Mouse (Mus musculus): ENCODE measurements around the gene Tep1. TPM values are rescaled to one million over a fixed set of nuclear protein-coding genes. Genes with fewer than 3 reads are reported as not detected.

Gene Tep1
- polyA plus RNA-seq, 1 experiment from 2014 or later = 6.2 TPM

Other genes starting within 250 kb of the Tep1 start
- not detected in 2 replicates for gene Olfr745, start 231.2 kb downstream of the Tep1 start, polyA plus RNA-seq (2016; fragmentation: Nextera tagmentation; extraction: Ambion mirVana)
- gene Olfr746, start 223.5 kb downstream of the Tep1 start, polyA plus RNA-seq (2016; fragmentation: Nextera tagmentation; extraction: Ambion mirVana) = not detected in 2 replicates
- gene Olfr747, start 177.4 kb downstream of the Tep1 start, polyA plus RNA-seq (2016; fragmentation: Nextera tagmentation; extraction: Ambion mirVana) = not detected in 2 replicates
- gene Olfr748, start 163.2 kb downstream of the Tep1 start, polyA plus RNA-seq (2016; fragmentation: Nextera tagmentation; extraction: Ambion mirVana) = not detected in 2 replicates
- not detected in 2 replicates for gene Olfr749, start 125.5 kb downstream of the Tep1 start, polyA plus RNA-seq (2016; fragmentation: Nextera tagmentation; extraction: Ambion mirVana)
- 59.8 and 64.1 TPM in 2 replicates for gene Ttc5, start 85.0 kb downstream of the Tep1 start, polyA plus RNA-seq (2016; fragmentation: Nextera tagmentation; extraction: Ambion mirVana)
- not detected in 2 replicates for gene Ccnb1ip1, start 62.8 kb downstream of the Tep1 start, polyA plus RNA-seq (2016; fragmentation: Nextera tagmentation; extraction: Ambion mirVana)
- 46.1 and 50.0 TPM in 2 replicates for gene Parp2, start 62.7 kb downstream of the Tep1 start, polyA plus RNA-seq (2016; fragmentation: Nextera tagmentation; extraction: Ambion mirVana)
- 0.19 TPM in 1 of 2 replicates, not detected in the other for gene Klhl33, start 26.9 kb upstream of the Tep1 start, polyA plus RNA-seq (2016; fragmentation: Nextera tagmentation; extraction: Ambion mirVana)
- 132 and 145 TPM in 2 replicates for gene Osgep, start 54.3 kb upstream of the Tep1 start, polyA plus RNA-seq (2016; fragmentation: Nextera tagmentation; extraction: Ambion mirVana)
- gene Apex1, start 54.4 kb upstream of the Tep1 start, polyA plus RNA-seq (2016; fragmentation: Nextera tagmentation; extraction: Ambion mirVana) = 220 and 306 TPM in 2 replicates
- gene Pip4p1, start 60.3 kb upstream of the Tep1 start, polyA plus RNA-seq (2016; fragmentation: Nextera tagmentation; extraction: Ambion mirVana) = 36.1 and 44.7 TPM in 2 replicates
- 44.3 and 63.0 TPM in 2 replicates for gene Pnp, start 60.5 kb upstream of the Tep1 start, polyA plus RNA-seq (2016; fragmentation: Nextera tagmentation; extraction: Ambion mirVana)
- gene Gm49342, start 74.0 kb upstream of the Tep1 start, polyA plus RNA-seq (2016; fragmentation: Nextera tagmentation; extraction: Ambion mirVana) = not detected in 2 replicates
- 0.34 TPM in 1 of 2 replicates, not detected in the other for gene Pnp2, start 85.4 kb upstream of the Tep1 start, polyA plus RNA-seq (2016; fragmentation: Nextera tagmentation; extraction: Ambion mirVana)
- gene Rnase10, start 137.2 kb upstream of the Tep1 start, polyA plus RNA-seq (2016; fragmentation: Nextera tagmentation; extraction: Ambion mirVana) = 0.11 and 0.31 TPM in 2 replicates
- gene Rnase9, start 171.3 kb upstream of the Tep1 start, polyA plus RNA-seq (2016; fragmentation: Nextera tagmentation; extraction: Ambion mirVana) = not detected in 2 replicates
- not detected in 2 replicates for gene Rnase11, start 179.6 kb upstream of the Tep1 start, polyA plus RNA-seq (2016; fragmentation: Nextera tagmentation; extraction: Ambion mirVana)
- 0.28 and 0.53 TPM in 2 replicates for gene Rnase12, start 187.1 kb upstream of the Tep1 start, polyA plus RNA-seq (2016; fragmentation: Nextera tagmentation; extraction: Ambion mirVana)
- gene Olfr750, start 203.9 kb upstream of the Tep1 start, polyA plus RNA-seq (2016; fragmentation: Nextera tagmentation; extraction: Ambion mirVana) = not detected in 2 replicates
- gene Rnase4, start 220.5 kb upstream of the Tep1 start, polyA plus RNA-seq (2016; fragmentation: Nextera tagmentation; extraction: Ambion mirVana) = 6.3 and 8.9 TPM in 2 replicates
- 1.8 and 3.0 TPM in 2 replicates for gene Ang, start 220.6 kb upstream of the Tep1 start, polyA plus RNA-seq (2016; fragmentation: Nextera tagmentation; extraction: Ambion mirVana)
- gene Eddm3b, start 243.9 kb upstream of the Tep1 start, polyA plus RNA-seq (2016; fragmentation: Nextera tagmentation; extraction: Ambion mirVana) = 0.13 TPM in 1 of 2 replicates, not detected in the other

Measured in heart, embryonic 10.5 days (tissue).